Mouse (Mus musculus) telencephalon, adult 2 months (tissue): ENCODE data around the gene Ltf.

Experiments
- DNase-seq: peaks from one replicate; pipeline ENCODE4 v3.0.0-alpha.2; 2011; ENCODE audit warnings: low read depth, low spot score

Gene Ltf

GRCm38 (mm10) chr9:111087960-111088359, 68.9 kb downstream of the Ltf start:
- no peak for DNase-seq

DNA sequence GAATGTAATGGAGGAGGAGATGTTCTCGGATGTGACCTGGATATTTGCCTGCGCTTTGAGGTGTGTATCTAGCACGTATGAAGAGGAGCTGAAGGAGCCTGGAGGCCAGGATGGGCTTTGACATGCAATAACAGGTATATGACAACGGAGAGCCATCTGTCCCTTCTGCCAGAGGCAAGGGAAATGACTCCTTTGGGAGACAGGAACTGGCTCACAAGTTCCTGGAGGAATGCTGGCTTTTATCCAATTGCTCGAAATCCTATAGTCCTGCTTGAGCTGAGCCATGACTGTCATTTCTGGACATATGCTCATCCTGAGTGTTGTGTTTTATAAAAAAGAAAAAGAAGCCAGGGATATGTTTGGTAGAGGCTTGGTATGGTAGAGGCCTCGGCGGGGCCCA, 69.8 kb downstream of the Ltf start:
- no peak for DNase-seq
